Mouse (Mus musculus) hindbrain, embryonic 11.5 days (tissue): ENCODE results near the gene Wdr17. TPM values are rescaled to one million over a fixed set of nuclear protein-coding genes. Genes with fewer than 3 reads are reported as not detected.

ENCODE experiments used
- ATAC-seq: fragments of 200-750 bp; cut with Nextera tagmentation; 2 replicates; pipeline ENCODE4 v1.8.0; 2017; ENCODE audit warnings: mild to moderate bottlenecking, moderate TSS enrichment, moderate library complexity; ENCODE audit not compliant: low FRiP score
- DNase-seq: peaks from one replicate; pipeline ENCODE4 v3.0.0-alpha.2; 2015; ENCODE audit warnings: low spot score
- H3K27ac ChIP-seq: fragments of 300-500 bp; sonication (generic); 2 replicates; pipeline ENCODE4 v1.5.1; 2014; ENCODE audit warnings: mild to moderate bottlenecking, low read depth, low read length
- H3K27me3 ChIP-seq: fragments of 300-500 bp; sonication (generic); 2 replicates; pipeline ENCODE4 v1.6.1; 2014; ENCODE audit warnings: mild to moderate bottlenecking, low read length, moderate library complexity, mixed read lengths; ENCODE audit not compliant: control insufficient read depth, insufficient read depth
- H3K36me3 ChIP-seq: fragments of 300-500 bp; sonication (generic); 2 replicates; pipeline ENCODE4 v1.6.1; 2014; ENCODE audit warnings: mild to moderate bottlenecking, low read length, moderate library complexity, mixed read lengths; ENCODE audit not compliant: control insufficient read depth, insufficient read depth
- H3K4me1 ChIP-seq: fragments of 300-500 bp; sonication (generic); replicated peaks from 2 replicates; pipeline ENCODE4 v1.6.1; 2014; ENCODE audit warnings: low read length, mixed read lengths; ENCODE audit not compliant: control insufficient read depth, insufficient read depth
- H3K4me2 ChIP-seq: fragments of 300-500 bp; sonication (generic); replicated peaks from 2 replicates; pipeline ENCODE4 v1.6.1; 2014; ENCODE audit warnings: mild to moderate bottlenecking, low read depth, low read length
- H3K4me3 ChIP-seq: fragments of 300-500 bp; sonication (generic); 2 replicates; pipeline ENCODE4 v1.5.1; 2014; ENCODE audit warnings: low read depth, low read length
- H3K9ac ChIP-seq: fragments of 300-500 bp; sonication (generic); 2 replicates; pipeline ENCODE4 v1.6.1; 2014; ENCODE audit warnings: low read depth, low read length
- H3K9me3 ChIP-seq: fragments of 300-500 bp; sonication (generic); 2 replicates; pipeline ENCODE4 v1.6.1; 2016; ENCODE audit warnings: low read length; ENCODE audit not compliant: control insufficient read depth
- WGBS: fragments of 180-500 bp; shearing (Covaris S2); extraction: QIAGEN DNeasy Blood & Tissue Kit; methylation state at CpG from one replicate; pipeline ENCODE4 v1.1.7; 2014; 5-methylcytosine and 5-hydroxymethylcytosine counted together
- polyA plus RNA-seq: library from polyadenylated mRNA; unstranded; fragments of >200 nt; fragmentation: Nextera tagmentation; extraction: Ambion mirVana; gene quantifications from 2 replicates; pipeline ENCODE4 v1.2.1, GENCODE M21; 2014

The Wdr17 gene
- polyA plus RNA-seq, 1 experiment from 2014 or later = 2.4 TPM

- H3K9me3 ChIP-seq = no peaks in the 10 kb centered on the region
- ATAC-seq (no peak), DNase-seq (no peak)
- H3K9ac ChIP-seq = no peak overlapping the region
- H3K27ac ChIP-seq = no peak overlapping the region
- no peak overlapping the region for H3K4me2 ChIP-seq
- no peaks in the 10 kb centered on the region for H3K36me3 ChIP-seq
- H3K4me1 ChIP-seq = no peaks in the 10 kb centered on the region
- H3K4me3 ChIP-seq = no peak overlapping the region
- H3K27me3 ChIP-seq = no peaks in the 10 kb centered on the region
- 87% methylated on average over 1 of the region's 1 CpGs for WGBS
Observed at GRCm38 (mm10) chr8:54894180-54894579, 7.2 kb upstream of the Wdr17 start.

- no peak overlapping the region for H3K9ac ChIP-seq
- no peaks in the 10 kb centered on the region for H3K27me3 ChIP-seq
- H3K36me3 ChIP-seq = no peaks in the 10 kb centered on the region
- ATAC-seq (no peak), DNase-seq (no peak)
- no peak overlapping the region for H3K4me3 ChIP-seq
- no peak overlapping the region for H3K4me2 ChIP-seq
- H3K9me3 ChIP-seq = no peaks in the 10 kb centered on the region
- H3K4me1 ChIP-seq = no peaks in the 10 kb centered on the region
- WGBS = 82% methylated on average over 4 of the region's 4 CpGs
- H3K27ac ChIP-seq = no peak overlapping the region
Observed at GRCm38 (mm10) chr8:54886560-54886959, 424 bp downstream of the Wdr17 start.

- WGBS = 91% methylated on average over 4 of the region's 4 CpGs
Observed at GRCm38 (mm10) chr8:54876458-54876857, 10.5 kb downstream of the Wdr17 start.

GRCm38 (mm10) chr8:54864761-54865064 lies 22.3 kb downstream of the Wdr17 start:
- Histone ChIP-seq H3K9ac (no peak overlapping the region), H3K36me3 (no peaks in the 10 kb centered on the region), H3K4me1 (no peaks in the 10 kb centered on the region), H3K4me2 (no peak overlapping the region), H3K4me3 (no peak overlapping the region), H3K27me3 (no peaks in the 10 kb centered on the region), H3K27ac (no peak overlapping the region), H3K9me3 (no peaks in the 10 kb centered on the region)
- DNase-seq (no peak), ATAC-seq (no peak)
- 83% methylated on average over 1 of the region's 1 CpGs for WGBS

More at GRCm38 (mm10) chr8:54876458-54876857, 10.5 kb downstream of the Wdr17 start:
- ATAC-seq (no peak), DNase-seq (no peak)
- H3K4me2 ChIP-seq = no peak overlapping the region
- no peaks in the 10 kb centered on the region for H3K27me3 ChIP-seq
- H3K4me3 ChIP-seq = no peak overlapping the region
- no peaks in the 10 kb centered on the region for H3K36me3 ChIP-seq
- H3K9ac ChIP-seq = no peak overlapping the region
- no peak overlapping the region for H3K27ac ChIP-seq
- H3K9me3 ChIP-seq = no peaks in the 10 kb centered on the region
- H3K4me1 ChIP-seq = no peaks in the 10 kb centered on the region

- Histone ChIP-seq H3K27ac (no peak overlapping the region), H3K4me3 (no peak overlapping the region), H3K9ac (no peak overlapping the region), H3K4me1 (no peaks in the 10 kb centered on the region), H3K27me3 (no peaks in the 10 kb centered on the region), H3K36me3 (no peaks in the 10 kb centered on the region), H3K4me2 (no peak overlapping the region), H3K9me3 (no peaks in the 10 kb centered on the region)
- WGBS = 82% methylated on average over 4 of the region's 4 CpGs
- DNase-seq (no peak), ATAC-seq (no peak)
Observed at GRCm38 (mm10) chr8:54864038-54864760, 22.8 kb downstream of the Wdr17 start.

GRCm38 (mm10) chr8:54836029-54836959 lies 50.7 kb downstream of the Wdr17 start:
- 94% methylated on average over 5 of the region's 5 CpGs for WGBS
- no peak overlapping the region for H3K9ac ChIP-seq
- H3K36me3 ChIP-seq = no peaks in the 10 kb centered on the region
- no peaks in the 10 kb centered on the region for H3K27me3 ChIP-seq
- no peaks in the 10 kb centered on the region for H3K9me3 ChIP-seq
- ATAC-seq (no peak), DNase-seq (no peak)
- H3K4me2 ChIP-seq = no peak overlapping the region
- no peak overlapping the region for H3K4me3 ChIP-seq
- no peak overlapping the region for H3K27ac ChIP-seq
- H3K4me1 ChIP-seq = no peaks in the 10 kb centered on the region

- Histone ChIP-seq H3K27ac (no peak overlapping the region), H3K4me3 (no peak overlapping the region), H3K9me3 (no peaks in the 10 kb centered on the region), H3K27me3 (no peaks in the 10 kb centered on the region), H3K4me2 (no peak overlapping the region), H3K4me1 (no peaks in the 10 kb centered on the region), H3K36me3 (no peaks in the 10 kb centered on the region), H3K9ac (no peak overlapping the region)
- ATAC-seq (no peak), DNase-seq (no peak)
- WGBS = 72% methylated on average over 4 of the region's 4 CpGs
Observed at GRCm38 (mm10) chr8:54829794-54830426, 57.1 kb downstream of the Wdr17 start.

- no peak overlapping the region for H3K4me3 ChIP-seq
- WGBS = 92% methylated on average over 2 of the region's 2 CpGs
Observed at GRCm38 (mm10) chr8:54827974-54828373, 59.0 kb downstream of the Wdr17 start.

More at GRCm38 (mm10) chr8:54827974-54828373, 59.0 kb downstream of the Wdr17 start:
- Histone ChIP-seq H3K4me2 (no peak overlapping the region), H3K27me3 (no peaks in the 10 kb centered on the region), H3K9ac (no peak overlapping the region), H3K27ac (no peak overlapping the region), H3K9me3 (no peaks in the 10 kb centered on the region), H3K4me1 (no peaks in the 10 kb centered on the region), H3K36me3 (no peaks in the 10 kb centered on the region)
- no peak for ATAC-seq
- no peak for DNase-seq
